Mouse (Mus musculus): ENCODE results near the gene Rbpms2.

Rbpms2 gene

DNA sequence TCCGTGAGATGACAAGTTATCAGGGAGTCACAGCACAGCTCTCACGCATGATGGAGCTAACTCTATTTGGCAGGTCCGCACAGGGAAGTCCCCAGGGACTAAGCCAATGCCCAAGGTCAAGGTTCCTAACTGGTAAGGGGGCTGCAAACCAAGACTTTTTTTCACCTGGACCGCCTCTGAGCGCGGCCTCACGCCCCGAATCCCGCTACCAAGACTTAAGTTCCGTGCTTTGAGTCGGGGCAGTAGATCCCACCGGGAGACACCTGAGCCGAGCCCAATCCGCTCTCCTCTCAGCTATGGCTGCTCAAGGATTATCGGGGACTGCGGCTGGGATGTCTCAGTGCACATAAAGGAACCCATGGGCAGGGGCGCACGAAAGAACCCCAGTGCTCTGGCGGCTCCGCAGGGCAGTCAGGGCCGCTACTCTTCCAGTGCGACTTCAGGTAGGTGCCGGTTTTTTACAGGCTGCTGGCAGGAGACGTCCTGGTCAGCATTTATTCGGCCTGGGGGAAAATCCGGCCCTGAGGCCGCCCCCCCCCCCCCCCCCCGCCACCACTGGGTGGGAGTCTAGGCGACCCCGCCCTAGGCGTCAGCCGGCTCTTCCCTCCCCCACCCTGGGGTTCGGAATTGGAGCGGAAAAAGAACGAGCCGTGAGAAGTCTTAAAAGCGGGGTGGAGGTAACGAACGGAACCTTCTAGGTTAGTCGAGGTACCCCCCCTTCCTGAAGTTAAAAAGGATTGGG is at the start of gene Rbpms2:
Gene Rbpms2, plus strand, starts transcription at position 624 of the 742 bp plus-strand sequence.
- no peak for DNase-seq (ENCODE audit: low read depth in 2 of 2, low spot score in 2 of 2)

GRCm38 (mm10) chr9:65579781-65580371 is 49.6 kb upstream of the Rbpms2 start, which contains the start of gene Plekho2:
Gene Plekho2 (minus strand): TSS chr9:65580040.
- DNase-seq (ENCODE audit: low read depth in 2 of 2, low spot score in 2 of 2): peak; percentile 83 to 84

- DNase-seq (ENCODE audit: low read depth in 2 of 2, low spot score in 2 of 2): peak; percentile 78 to 87
Observed at GRCm38 (mm10) chr9:65580401-65581256, 48.8 kb upstream of the Rbpms2 start.

GRCm38 (mm10) chr9:65583045-65583444 is 46.4 kb upstream of the Rbpms2 start:
- no peak for DNase-seq (ENCODE audit: low read depth in 2 of 2, low spot score in 2 of 2)

- DNase-seq (ENCODE audit: low read depth in 2 of 2, low spot score in 2 of 2): peak; percentile 42 to 60
Observed at GRCm38 (mm10) chr9:65586406-65587269, 42.8 kb upstream of the Rbpms2 start, which contains the start of gene Pif1. Gene Pif1 (plus strand): TSS chr9:65587160.

GRCm38 (mm10) chr9:65587270-65587572 is 42.2 kb upstream of the Rbpms2 start:
- DNase-seq (ENCODE audit: low read depth in 2 of 2, low spot score in 2 of 2): no peak

GRCm38 (mm10) chr9:65587573-65588358 is 41.7 kb upstream of the Rbpms2 start:
- peak; percentile 29 for DNase-seq (ENCODE audit: low read depth in 2 of 2, low spot score in 2 of 2)

DNA sequence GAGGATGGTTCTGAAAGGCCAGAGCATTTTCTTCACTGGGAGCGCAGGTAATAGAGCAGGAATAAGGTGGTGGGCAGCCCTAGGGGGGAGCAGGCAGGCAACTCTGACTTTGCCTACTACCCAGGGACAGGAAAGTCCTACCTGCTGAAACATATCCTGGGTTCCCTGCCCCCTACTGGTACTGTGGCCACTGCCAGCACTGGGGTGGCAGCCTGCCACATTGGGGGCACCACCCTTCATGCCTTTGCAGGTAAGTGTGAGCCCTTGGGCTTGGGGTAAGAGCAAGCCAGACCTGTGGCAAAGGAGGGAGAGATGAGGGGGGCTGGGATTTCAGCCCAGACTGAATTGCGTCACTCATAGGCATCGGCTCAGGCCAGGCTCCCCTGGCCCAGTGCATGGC is 40.4 kb upstream of the Rbpms2 start:
- no peak for DNase-seq (ENCODE audit: low read depth in 2 of 2, low spot score in 2 of 2)

GRCm38 (mm10) chr9:65592721-65593120 is 36.7 kb upstream of the Rbpms2 start:
- DNase-seq (ENCODE audit: low read depth in 2 of 2, low spot score in 2 of 2): no peak

DNA sequence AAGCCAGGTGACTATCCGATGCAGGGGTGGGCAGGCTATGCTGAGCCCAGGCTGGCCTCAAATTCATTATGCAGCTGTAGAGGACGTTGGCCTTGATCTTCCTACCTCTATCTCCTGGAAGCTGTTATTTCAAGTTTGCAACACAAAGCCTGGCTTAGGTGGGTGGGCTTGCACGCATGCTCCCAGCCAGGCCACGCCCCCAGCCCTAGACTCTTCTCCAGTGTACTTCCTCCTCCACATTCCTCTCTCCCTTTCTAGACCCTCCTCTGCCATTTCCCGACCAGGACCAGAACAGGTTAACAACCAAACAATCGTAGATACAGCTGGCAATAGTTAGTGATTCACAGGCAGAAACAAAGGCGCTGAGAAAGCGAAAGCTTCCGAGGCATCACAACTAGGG is 35.9 kb upstream of the Rbpms2 start:
- no peak for DNase-seq (ENCODE audit: low read depth in 2 of 2, low spot score in 2 of 2)

- DNase-seq (ENCODE audit: low read depth in 2 of 2, low spot score in 2 of 2): peak in 1 of 2 experiments; percentile 39
Observed at GRCm38 (mm10) chr9:65598765-65599249, 30.6 kb upstream of the Rbpms2 start.

- DNase-seq (ENCODE audit: low read depth in 2 of 2, low spot score in 2 of 2): no peak
Observed at GRCm38 (mm10) chr9:65600951-65601350, 28.5 kb upstream of the Rbpms2 start.

- peak in 1 of 2 experiments; percentile 9 for DNase-seq (ENCODE audit: low read depth in 2 of 2, low spot score in 2 of 2)
Observed at GRCm38 (mm10) chr9:65603401-65604102, 25.9 kb upstream of the Rbpms2 start.

DNA sequence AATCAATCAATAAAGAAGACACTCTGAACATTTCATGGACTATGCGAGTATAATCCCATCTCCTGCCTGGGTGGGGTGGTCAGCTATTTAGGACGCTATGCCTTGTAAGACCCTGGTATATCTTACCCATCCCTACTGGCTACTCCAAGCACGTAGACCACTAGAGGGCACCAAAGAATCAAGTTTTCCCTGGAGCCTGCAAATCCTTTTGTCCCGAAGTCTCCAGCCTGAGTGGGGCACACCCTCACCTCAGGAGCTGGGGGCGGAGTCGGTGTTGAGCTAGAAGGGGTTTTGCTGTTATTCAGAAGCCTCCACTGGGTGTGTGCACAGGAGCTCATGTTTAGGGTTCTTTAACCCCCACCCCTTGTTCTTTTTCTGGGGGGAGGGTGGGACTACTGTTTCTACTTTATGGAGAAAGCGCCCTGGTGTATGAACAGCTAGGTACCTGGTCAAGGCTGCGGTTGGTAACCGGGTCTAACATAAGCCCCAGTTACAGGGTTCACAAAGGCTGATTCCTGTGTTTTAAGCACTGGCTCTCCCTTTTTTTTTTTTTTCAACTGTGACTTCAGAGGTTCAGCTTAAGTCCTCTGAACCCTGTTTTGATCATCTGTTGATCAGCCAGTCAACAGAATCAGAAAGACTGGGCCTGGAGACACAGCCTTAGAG is 23.8 kb upstream of the Rbpms2 start:
- no peak for DNase-seq (ENCODE audit: low read depth in 2 of 2, low spot score in 2 of 2)

- no peak for DNase-seq (ENCODE audit: low read depth in 2 of 2, low spot score in 2 of 2)
Observed at GRCm38 (mm10) chr9:65606321-65607109, 22.9 kb upstream of the Rbpms2 start.

DNA sequence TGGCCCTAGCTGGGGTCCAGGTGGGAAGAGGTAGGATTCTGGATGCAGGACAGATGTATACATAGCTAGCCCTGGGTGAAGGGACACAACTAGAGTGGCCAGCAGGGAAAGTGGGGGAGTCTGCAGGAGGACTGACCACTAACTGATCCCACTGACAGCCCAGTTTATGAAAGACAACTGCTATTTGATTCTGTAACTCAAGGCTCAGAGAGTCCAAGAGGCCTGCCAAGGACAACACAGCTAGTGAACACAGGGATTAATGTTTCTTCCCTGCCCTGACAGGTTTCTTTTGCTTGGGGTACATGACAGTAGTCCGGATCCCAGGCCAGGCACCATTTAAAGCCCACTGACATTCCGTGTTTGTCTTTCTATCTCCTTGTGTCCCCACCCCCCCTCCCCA is 22.3 kb upstream of the Rbpms2 start:
- DNase-seq (ENCODE audit: low read depth in 2 of 2, low spot score in 2 of 2): no peak

- no peak for DNase-seq (ENCODE audit: low read depth in 2 of 2, low spot score in 2 of 2)
Observed at GRCm38 (mm10) chr9:65611969-65612486, 17.4 kb upstream of the Rbpms2 start.

- DNase-seq (ENCODE audit: low read depth in 2 of 2, low spot score in 2 of 2): no peak
Observed at GRCm38 (mm10) chr9:65613098-65613497, 16.4 kb upstream of the Rbpms2 start.

Data from CD8-positive naive resting alpha-beta T cell, adult 2 months (primary cell).